Mouse (Mus musculus) myocyte (in vitro differentiated cells): Measurements from ENCODE around the gene Nol4l. TPM values are rescaled to one million over a fixed set of nuclear protein-coding genes. Genes with fewer than 3 reads are reported as not detected.

Experiments
- H3K27me3 ChIP-seq: one replicate; pipeline ENCODE4 v1.6.1; 2011; ENCODE audit not compliant: control insufficient read depth, insufficient read depth, insufficient read length
- H3K36me3 ChIP-seq: one replicate; pipeline ENCODE4 v1.6.1; 2011; ENCODE audit not compliant: control insufficient read depth, insufficient read depth
- H3K4me2 ChIP-seq: one replicate; pipeline ENCODE4 v1.6.1; 2011; ENCODE audit warnings: low read depth, control low read depth
- H3K4me3 ChIP-seq: one replicate; pipeline ENCODE4 v1.5.1; 2011; ENCODE audit warnings: mild to moderate bottlenecking, control low read depth, moderate library complexity
- H3K79me2 ChIP-seq: one replicate; pipeline ENCODE4 v1.6.1; 2011; ENCODE audit not compliant: control insufficient read depth, insufficient read depth
- H3ac ChIP-seq: one replicate; pipeline ENCODE4 v1.6.1; 2011; ENCODE audit not compliant: control insufficient read depth, insufficient read length
- CEBPB ChIP-seq: IDR thresholded peaks from 2 replicates; pipeline ENCODE4 v1.6.1; 2011; ENCODE audit warnings: mild to moderate bottlenecking, moderate library complexity; ENCODE audit not compliant: poor library complexity, insufficient read depth, severe bottlenecking
- E2F4 ChIP-seq: IDR thresholded peaks from one replicate; pipeline ENCODE4 v1.6.1; 2011; ENCODE audit warnings: mild to moderate bottlenecking, control low read depth, moderate library complexity; ENCODE audit not compliant: insufficient read depth
- MAX ChIP-seq: IDR thresholded peaks from one replicate; pipeline ENCODE4 v1.6.1; 2011; ENCODE audit warnings: low read depth, mild to moderate bottlenecking, control low read depth
- MYOD1 ChIP-seq, 3 experiments: IDR thresholded peaks; one replicate each; pipeline ENCODE4 v1.6.1; 2011; ENCODE audit warnings: control low read depth in 2 of 3, low read depth in 2 of 3, mild to moderate bottlenecking in 2 of 3, moderate library complexity in 1 of 3; ENCODE audit not compliant: insufficient read length in 2 of 3, control insufficient read depth in 1 of 3
- MYOG ChIP-seq, 3 experiments: IDR thresholded peaks; one replicate each; pipeline ENCODE4 v1.6.1; 2011; ENCODE audit warnings: control low read depth in 2 of 3, low read depth in 2 of 3, mild to moderate bottlenecking in 2 of 3; ENCODE audit not compliant: insufficient read length in 2 of 3, control insufficient read depth in 1 of 3, insufficient read depth in 1 of 3
- POLR2A ChIP-seq: IDR thresholded peaks from one replicate; pipeline ENCODE4 v1.6.1; 2011; ENCODE audit warnings: low read depth, mild to moderate bottlenecking, control low read depth, moderate library complexity; ENCODE audit not compliant: insufficient read length
- POLR2AphosphoS2 ChIP-seq: IDR thresholded peaks from one replicate; pipeline ENCODE4 v1.6.1; 2011; ENCODE audit warnings: low read depth, control low read depth; ENCODE audit not compliant: insufficient read length
- REST ChIP-seq: IDR thresholded peaks from one replicate; pipeline ENCODE4 v1.6.1; 2011; ENCODE audit warnings: mild to moderate bottlenecking, control low read depth, moderate library complexity; ENCODE audit not compliant: insufficient read depth, insufficient read length
- SRF ChIP-seq: IDR thresholded peaks from one replicate; pipeline ENCODE4 v1.6.1; 2011; ENCODE audit warnings: low read depth; ENCODE audit not compliant: control insufficient read depth, insufficient read length
- TCF12 ChIP-seq: IDR thresholded peaks from one replicate; pipeline ENCODE4 v1.6.1; 2011; ENCODE audit warnings: mild to moderate bottlenecking, control low read depth; ENCODE audit not compliant: poor library complexity, insufficient read depth, severe bottlenecking
- TCF3 ChIP-seq: IDR thresholded peaks from one replicate; pipeline ENCODE4 v1.6.1; 2011; ENCODE audit warnings: low read depth, control low read depth; ENCODE audit not compliant: insufficient read length
- USF1 ChIP-seq: IDR thresholded peaks from one replicate; pipeline ENCODE4 v1.6.1; 2011; ENCODE audit warnings: low read depth, mild to moderate bottlenecking, control low read depth, moderate library complexity
- polyA plus RNA-seq: library from polyadenylated mRNA; unstranded; fragments of >200 nt; fragmentation: generic; extraction: Trizol; gene quantifications from one replicate; pipeline ENCODE4 v1.2.1, GENCODE M21; 2012; ENCODE audit warnings: missing spikeins

Nol4l gene
- polyA plus RNA-seq, 1 experiment, result 0.44 TPM

GRCm38 (mm10) chr2:153490116-153490515 lies 39.7 kb downstream of the Nol4l start:
- TF ChIP-seq REST (no peak), POLR2AphosphoS2 (no peak), MYOG (IDR thresholded peaks at IDR 0.05; ENCODE audit: control insufficient read depth in 1 of 3, insufficient read depth in 1 of 3, insufficient read length in 2 of 3, low read depth in 2 of 3) (no peak), CEBPB (no peak), USF1 (no peak), E2F4 (no peak)
- H3K4me3 ChIP-seq, result no peak overlapping the region
- no peaks in the 10 kb centered on the region for H3K36me3 ChIP-seq

GRCm38 (mm10) chr2:153484071-153484470 lies 45.7 kb downstream of the Nol4l start:
- H3K36me3 ChIP-seq, result no peaks in the 10 kb centered on the region

More at GRCm38 (mm10) chr2:153490116-153490515, 39.7 kb downstream of the Nol4l start:
- no peak overlapping the region for H3K4me2 ChIP-seq
- H3K79me2 ChIP-seq, result no peaks in the 10 kb centered on the region
- H3ac ChIP-seq, result no peak overlapping the region
- peaks cover 11% of the 10 kb centered on the region for H3K27me3 ChIP-seq

GRCm38 (mm10) chr2:153483118-153483983 lies 46.4 kb downstream of the Nol4l start:
- Histone ChIP-seq H3K27me3 (peaks cover 36% of the 10 kb centered on the region), H3K4me2 (no peak overlapping the region), H3K36me3 (no peaks in the 10 kb centered on the region), H3K4me3 (no peak overlapping the region), H3ac (no peak overlapping the region), H3K79me2 (no peaks in the 10 kb centered on the region)
- TF ChIP-seq TCF12 (no peak), E2F4 (no peak), SRF (no peak), MAX (no peak), POLR2AphosphoS2 (no peak), MYOG (IDR thresholded peaks at IDR 0.05; ENCODE audit: control insufficient read depth in 1 of 3, insufficient read depth in 1 of 3, insufficient read length in 2 of 3, low read depth in 2 of 3) (no peak), TCF3 (no peak), REST (no peak), USF1 (no peak), POLR2A (no peak), MYOD1 (IDR thresholded peaks at IDR 0.05; ENCODE audit: control insufficient read depth in 1 of 3, insufficient read length in 2 of 3, low read depth in 2 of 3) (no peak)

More at GRCm38 (mm10) chr2:153484071-153484470, 45.7 kb downstream of the Nol4l start:
- TF ChIP-seq MAX (no peak), CEBPB (no peak), E2F4 (no peak), MYOD1 (IDR thresholded peaks at IDR 0.05; ENCODE audit: control insufficient read depth in 1 of 3, insufficient read length in 2 of 3, low read depth in 2 of 3) (no peak), REST (no peak), POLR2A (no peak), SRF (no peak), TCF3 (no peak), USF1 (no peak), POLR2AphosphoS2 (no peak), TCF12 (no peak), MYOG (IDR thresholded peaks at IDR 0.05; ENCODE audit: control insufficient read depth in 1 of 3, insufficient read depth in 1 of 3, insufficient read length in 2 of 3, low read depth in 2 of 3) (no peak)
- peaks cover 36% of the 10 kb centered on the region for H3K27me3 ChIP-seq
- no peaks in the 10 kb centered on the region for H3K79me2 ChIP-seq
- no peak overlapping the region for H3K4me2 ChIP-seq
- no peak overlapping the region for H3K4me3 ChIP-seq
- H3ac ChIP-seq, result no peak overlapping the region

- H3ac ChIP-seq, result no peak overlapping the region
- no peaks in the 10 kb centered on the region for H3K79me2 ChIP-seq
- no peak overlapping the region for H3K4me2 ChIP-seq
- no peak overlapping the region for H3K4me3 ChIP-seq
- H3K27me3 ChIP-seq, result peaks cover 37% of the 10 kb centered on the region
- H3K36me3 ChIP-seq, result no peaks in the 10 kb centered on the region
- TF ChIP-seq MYOD1 (IDR thresholded peaks at IDR 0.05; ENCODE audit: control insufficient read depth in 1 of 3, insufficient read length in 2 of 3, low read depth in 2 of 3) (no peak), SRF (no peak), TCF3 (no peak), CEBPB (no peak), POLR2AphosphoS2 (no peak), USF1 (no peak), REST (no peak), MYOG (IDR thresholded peaks at IDR 0.05; ENCODE audit: control insufficient read depth in 1 of 3, insufficient read depth in 1 of 3, insufficient read length in 2 of 3, low read depth in 2 of 3) (no peak), TCF12 (no peak), POLR2A (no peak)
Observed at GRCm38 (mm10) chr2:153481861-153482120, 48.0 kb downstream of the Nol4l start.
